Mouse (Mus musculus): ENCODE measurements around the gene Pbld1. TPM values are rescaled to one million over a fixed set of nuclear protein-coding genes. Genes with fewer than 3 reads are reported as not detected.

Pbld1 gene
- polyA plus RNA-seq, 1 experiment from 2014 or later = 1.2 TPM

GRCm38 (mm10) chr10:63021702-63022101, 38.3 kb upstream of the Pbld1 start:
- no peak for DNase-seq (ENCODE audit: low spot score)

GRCm38 (mm10) chr10:63022541-63023120, 37.3 kb upstream of the Pbld1 start:
- TF ChIP-seq CTCF (IDR thresholded peaks at IDR 0.05; ENCODE audit: low read depth) = no peak
- TF ChIP-seq EP300 (optimal IDR thresholded peaks at IDR 0.05) = no peak
- Histone ChIP-seq H3K9me3 (ENCODE audit: control insufficient read depth, low read length) (no peaks in the 10 kb centered on the region), H3K4me3 (ENCODE audit: low read depth, low read length) (peak overlapping the region; percentile 99), H3K4me2 (replicated peaks; ENCODE audit: low read depth) (peak overlapping the region; percentile 69), H3K4me1 (replicated peaks; ENCODE audit: control insufficient read depth, insufficient read depth) (0 out of 2 replicates have a peak, but pooled peaks cover 2% of the 10 kb centered on the region), H3K27me3 (ENCODE audit: control insufficient read depth, insufficient read depth, low read length) (no peaks in the 10 kb centered on the region), H3K36me3 (ENCODE audit: control insufficient read depth, insufficient read depth, low read length) (no peaks in the 10 kb centered on the region; the same call in 1 of the 2 replicates), H3K27ac (replicated peaks) (peak overlapping the region; percentile 100), H3K9ac (ENCODE audit: low read length) (peak overlapping the region; percentile 99)
- DNase-seq (ENCODE audit: low spot score) (no peak), ATAC-seq (ENCODE audit: low FRiP score, low TSS enrichment) (no peak)
- under 1% methylated on average over 27 of the region's 27 CpGs for WGBS

More at GRCm38 (mm10) chr10:63021702-63022101, 38.3 kb upstream of the Pbld1 start:
- H3K27ac ChIP-seq (replicated peaks) = no peak overlapping the region
- H3K4me3 ChIP-seq (ENCODE audit: low read depth, low read length) = peak overlapping the region; percentile 99
- 0 out of 2 replicates have a peak overlapping the region, but pooled peaks have one; percentile 38 for H3K9ac ChIP-seq (ENCODE audit: low read length)
- ATAC-seq (ENCODE audit: low FRiP score, low TSS enrichment) = no peak
- WGBS = 22% methylated on average over 4 of the region's 4 CpGs
- 0 out of 2 replicates have a peak, but pooled peaks cover 2% of the 10 kb centered on the region for H3K4me1 ChIP-seq (replicated peaks; ENCODE audit: control insufficient read depth, insufficient read depth)
- TF ChIP-seq EP300 (optimal IDR thresholded peaks at IDR 0.05) (no peak), CTCF (IDR thresholded peaks at IDR 0.05; ENCODE audit: low read depth) (no peak)
- H3K9me3 ChIP-seq (ENCODE audit: control insufficient read depth, low read length) = no peaks in the 10 kb centered on the region
- peak overlapping the region; percentile 69 for H3K4me2 ChIP-seq (replicated peaks; ENCODE audit: low read depth)
- H3K27me3 ChIP-seq (ENCODE audit: control insufficient read depth, insufficient read depth, low read length) = no peaks in the 10 kb centered on the region
- no peaks in the 10 kb centered on the region; the same call in 1 of the 2 replicates for H3K36me3 ChIP-seq (ENCODE audit: control insufficient read depth, insufficient read depth, low read length)

GRCm38 (mm10) chr10:63023121-63023748, 36.7 kb upstream of the Pbld1 start:
- peak; percentile 70 for DNase-seq (ENCODE audit: low spot score)
- Histone ChIP-seq H3K4me3 (ENCODE audit: low read depth, low read length) (peak overlapping the region; percentile 99), H3K9ac (ENCODE audit: low read length) (peak overlapping the region; percentile 99), H3K36me3 (ENCODE audit: control insufficient read depth, insufficient read depth, low read length) (no peaks in the 10 kb centered on the region), H3K4me2 (replicated peaks; ENCODE audit: low read depth) (peak overlapping the region; percentile 69), H3K27me3 (ENCODE audit: control insufficient read depth, insufficient read depth, low read length) (no peaks in the 10 kb centered on the region), H3K4me1 (replicated peaks; ENCODE audit: control insufficient read depth, insufficient read depth) (0 out of 2 replicates have a peak, but pooled peaks cover 2% of the 10 kb centered on the region), H3K9me3 (ENCODE audit: control insufficient read depth, low read length) (no peaks in the 10 kb centered on the region), H3K27ac (replicated peaks) (peak overlapping the region; percentile 100)
- TF ChIP-seq EP300 (optimal IDR thresholded peaks at IDR 0.05) = no peak
- TF ChIP-seq CTCF (IDR thresholded peaks at IDR 0.05; ENCODE audit: low read depth) = no peak
- peak; percentile 16 for ATAC-seq (ENCODE audit: low FRiP score, low TSS enrichment)
- WGBS = under 1% methylated on average over 44 of the region's 68 CpGs

GRCm38 (mm10) chr10:63023749-63024579, 36.0 kb upstream of the Pbld1 start, which contains the start of the genes Hnrnph3 and Pbld2:
TSS of gene Hnrnph3 (minus strand) at chr10:63024217.
TSS of gene Pbld2 (plus strand) at chr10:63024315.
- peak within 1 kb of the TSS; percentile 99 for H3K9ac ChIP-seq (ENCODE audit: low read length)
- under 1% methylated on average over 47 of the region's 69 CpGs for WGBS
- H3K4me1 ChIP-seq (replicated peaks; ENCODE audit: control insufficient read depth, insufficient read depth) = 0 out of 2 replicates have a peak, but pooled peaks cover 2% of the 10 kb centered on the region
- peak within 1 kb of the TSS; percentile 100 for H3K27ac ChIP-seq (replicated peaks)
- no peak for TF ChIP-seq CTCF (IDR thresholded peaks at IDR 0.05; ENCODE audit: low read depth)
- peak; percentile 85 for TF ChIP-seq EP300 (optimal IDR thresholded peaks at IDR 0.05)
- DNase-seq (ENCODE audit: low spot score) = peak; percentile 99
- no peaks in the 10 kb centered on the region for H3K36me3 ChIP-seq (ENCODE audit: control insufficient read depth, insufficient read depth, low read length)
- H3K4me2 ChIP-seq (replicated peaks; ENCODE audit: low read depth) = peak within 1 kb of the TSS; percentile 69
- ATAC-seq (ENCODE audit: low FRiP score, low TSS enrichment) = peak; percentile 96
- H3K27me3 ChIP-seq (ENCODE audit: control insufficient read depth, insufficient read depth, low read length) = no peaks in the 10 kb centered on the region
- no peaks in the 10 kb centered on the region for H3K9me3 ChIP-seq (ENCODE audit: control insufficient read depth, low read length)
- peak within 1 kb of the TSS; percentile 99 for H3K4me3 ChIP-seq (ENCODE audit: low read depth, low read length)

GRCm38 (mm10) chr10:63024580-63024910, 35.4 kb upstream of the Pbld1 start:
- Histone ChIP-seq H3K27me3 (ENCODE audit: control insufficient read depth, insufficient read depth, low read length) (no peaks in the 10 kb centered on the region), H3K9ac (ENCODE audit: low read length) (peak overlapping the region; percentile 69), H3K27ac (replicated peaks) (peak overlapping the region; percentile 100), H3K4me3 (ENCODE audit: low read depth, low read length) (peak overlapping the region; percentile 99), H3K36me3 (ENCODE audit: control insufficient read depth, insufficient read depth, low read length) (no peaks in the 10 kb centered on the region), H3K4me2 (replicated peaks; ENCODE audit: low read depth) (peak overlapping the region; percentile 61), H3K4me1 (replicated peaks; ENCODE audit: control insufficient read depth, insufficient read depth) (0 out of 2 replicates have a peak, but pooled peaks cover 2% of the 10 kb centered on the region), H3K9me3 (ENCODE audit: control insufficient read depth, low read length) (no peaks in the 10 kb centered on the region)
- under 1% methylated on average over 8 of the region's 8 CpGs for WGBS
- TF ChIP-seq EP300 (optimal IDR thresholded peaks at IDR 0.05) (no peak), CTCF (IDR thresholded peaks at IDR 0.05; ENCODE audit: low read depth) (peak; percentile 77)
- peak; percentile 38 for ATAC-seq (ENCODE audit: low FRiP score, low TSS enrichment)
- DNase-seq (ENCODE audit: low spot score) = peak; percentile 75

Data from stomach, postnatal 0 days (tissue).